Mouse (Mus musculus) midbrain, postnatal 0 days (tissue): ENCODE results near the gene Nav2. TPM values are rescaled to one million over a fixed set of nuclear protein-coding genes. Genes with fewer than 3 reads are reported as not detected.

Experiments used
- ATAC-seq: fragments of 200-750 bp; cut with Nextera tagmentation; 2 replicates; pipeline ENCODE4 v1.8.0; 2017; ENCODE audit warnings: moderate number of reproducible peaks, mild to moderate bottlenecking, moderate TSS enrichment, moderate library complexity; ENCODE audit not compliant: low FRiP score
- DNase-seq: peaks from one replicate; pipeline ENCODE4 v3.0.0-alpha.2; 2015; ENCODE audit warnings: low spot score
- H3K27ac ChIP-seq: fragments of 300-500 bp; sonication (generic); 2 replicates; pipeline ENCODE4 v1.5.1; 2014; ENCODE audit warnings: low read depth, mild to moderate bottlenecking, low read length, mixed read lengths
- H3K27me3 ChIP-seq: fragments of 300-500 bp; sonication (generic); 2 replicates; pipeline ENCODE4 v1.6.1; 2014; ENCODE audit warnings: low read length, control low read depth, mixed read lengths; ENCODE audit not compliant: insufficient read depth
- H3K36me3 ChIP-seq: fragments of 300-500 bp; sonication (generic); 2 replicates; pipeline ENCODE4 v1.6.1; 2014; ENCODE audit warnings: low read length, control low read depth, mixed read lengths; ENCODE audit not compliant: insufficient read depth
- H3K4me1 ChIP-seq: fragments of 300-500 bp; sonication (generic); 2 replicates; pipeline ENCODE4 v1.6.1; 2014; ENCODE audit warnings: mild to moderate bottlenecking, control low read depth, antibody characterized with exemption, low read length, mixed read lengths; ENCODE audit not compliant: insufficient read depth
- H3K4me2 ChIP-seq: fragments of 300-500 bp; sonication (generic); 2 replicates; pipeline ENCODE4 v1.6.1; 2014; ENCODE audit warnings: low read depth, mild to moderate bottlenecking, low read length, mixed read lengths; ENCODE audit not compliant: poor library complexity, severe bottlenecking
- H3K4me3 ChIP-seq: fragments of 300-500 bp; sonication (generic); 2 replicates; pipeline ENCODE4 v1.5.1; 2014; ENCODE audit warnings: low read depth, mild to moderate bottlenecking, low read length, moderate library complexity
- H3K9ac ChIP-seq: fragments of 300-500 bp; sonication (generic); replicated peaks from 2 replicates; pipeline ENCODE4 v1.6.1; 2014; ENCODE audit warnings: mild to moderate bottlenecking, low read length, moderate library complexity, mixed read lengths; ENCODE audit not compliant: poor library complexity, severe bottlenecking
- H3K9me3 ChIP-seq: fragments of 300-500 bp; sonication (generic); 2 replicates; pipeline ENCODE4 v1.6.1; 2016; ENCODE audit warnings: low read length, control low read depth
- CTCF ChIP-seq: IDR thresholded peaks from 2 replicates; pipeline ENCODE4 v1.5.1; 2016; ENCODE audit warnings: antibody characterized with exemption, mild to moderate bottlenecking
- WGBS: fragments of 180-500 bp; shearing (Covaris S2); extraction: QIAGEN DNeasy Blood & Tissue Kit; methylation state at CpG from one replicate; pipeline ENCODE4 v1.1.7; 2014; 5-methylcytosine and 5-hydroxymethylcytosine counted together
- polyA plus RNA-seq: library from polyadenylated mRNA; unstranded; fragments of >200 nt; fragmentation: Nextera tagmentation; extraction: Ambion mirVana; gene quantifications from 2 replicates; pipeline ENCODE4 v1.2.1, GENCODE M21; 2015
- total RNA-seq: library from RNA; depleted of rRNA; stranded (reverse); fragments of >200 nt; gene quantifications from 2 replicates; pipeline ENCODE4 v1.2.3, GENCODE M21; 2014

Gene Nav2
- total and polyA plus RNA-seq, 2 experiments from 2014 or later = 18.3 to 53.8 TPM

GRCm38 (mm10) chr7:49248333-49249086 lies 340.0 kb downstream of the Nav2 start:
- H3K27me3 ChIP-seq = no peaks in the 10 kb centered on the region; the same call in 1 of the 2 replicates
- TF ChIP-seq CTCF = peak; percentile 4; the same call in 1 of the 2 replicates
- no peak overlapping the region for H3K27ac ChIP-seq
- no peaks in the 10 kb centered on the region for H3K9me3 ChIP-seq
- 51% methylated on average over 14 of the region's 14 CpGs for WGBS
- peak overlapping the region; percentile 68 for H3K4me3 ChIP-seq
- H3K9ac ChIP-seq = peak overlapping the region; percentile 84; the same call in 1 of the 2 replicates
- no peaks in the 10 kb centered on the region for H3K36me3 ChIP-seq
- H3K4me1 ChIP-seq = peaks cover 8% of the 10 kb centered on the region
- H3K4me2 ChIP-seq = peak overlapping the region; percentile 77
- no peak for ATAC-seq
- DNase-seq = peak; percentile 57

- H3K36me3 ChIP-seq = no peaks in the 10 kb centered on the region
- no peak overlapping the region for H3K9ac ChIP-seq
- peak overlapping the region; percentile 68 for H3K4me3 ChIP-seq
- H3K27ac ChIP-seq = no peak overlapping the region
- ATAC-seq = no peak
- H3K27me3 ChIP-seq = no peaks in the 10 kb centered on the region; the same call in 1 of the 2 replicates
- H3K9me3 ChIP-seq = no peaks in the 10 kb centered on the region
- H3K4me1 ChIP-seq = peaks cover 8% of the 10 kb centered on the region
- TF ChIP-seq CTCF = no peak
- WGBS = 67% methylated on average over 2 of the region's 2 CpGs
- peak overlapping the region; percentile 77 for H3K4me2 ChIP-seq
- DNase-seq = no peak
These were observed 340.9 kb downstream of the Nav2 start for GRCm38 (mm10) chr7:49249462-49249861.

DNA sequence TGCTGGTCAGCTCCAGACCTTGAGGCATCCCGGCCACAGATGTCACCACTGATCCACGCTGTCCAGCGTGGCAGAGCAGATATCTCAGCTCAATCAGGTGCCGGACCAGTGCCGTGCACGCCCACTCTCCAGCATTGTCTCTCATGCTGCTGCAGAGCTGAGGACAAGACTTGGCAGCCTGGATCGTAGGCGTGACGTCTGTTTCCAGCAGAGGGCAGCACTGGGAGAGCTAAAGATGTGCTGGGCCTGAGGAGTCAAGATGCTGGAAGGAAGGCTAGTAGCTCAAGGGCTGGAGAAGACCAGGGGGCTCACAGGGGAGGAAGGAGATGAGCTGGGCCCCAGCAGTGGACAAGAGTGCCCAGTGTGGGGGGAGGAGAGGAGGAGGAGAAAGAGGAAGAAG lies 341.5 kb downstream of the Nav2 start:
- H3K4me1 ChIP-seq = peaks cover 8% of the 10 kb centered on the region
- no peaks in the 10 kb centered on the region for H3K9me3 ChIP-seq
- H3K9ac ChIP-seq = no peak overlapping the region
- H3K4me2 ChIP-seq = peak overlapping the region; percentile 77
- no peaks in the 10 kb centered on the region; the same call in 1 of the 2 replicates for H3K27me3 ChIP-seq
- no peak for ATAC-seq
- H3K36me3 ChIP-seq = no peaks in the 10 kb centered on the region
- H3K4me3 ChIP-seq = peak overlapping the region; percentile 68
- TF ChIP-seq CTCF = peak; percentile 98
- peak; percentile 93 for DNase-seq
- WGBS = 6% methylated on average over 9 of the region's 9 CpGs
- H3K27ac ChIP-seq = no peak overlapping the region

- H3K27me3 ChIP-seq = no peaks in the 10 kb centered on the region; the same call in 1 of the 2 replicates
- 90% methylated on average over 13 of the region's 13 CpGs for WGBS
- TF ChIP-seq CTCF = no peak
- no peak overlapping the region for H3K27ac ChIP-seq
- no peak overlapping the region for H3K4me3 ChIP-seq
- DNase-seq (no peak), ATAC-seq (no peak)
- H3K4me2 ChIP-seq = peak overlapping the region; percentile 77; the same call in 1 of the 2 replicates
- H3K9ac ChIP-seq = no peak overlapping the region
- H3K36me3 ChIP-seq = no peaks in the 10 kb centered on the region
- no peaks in the 10 kb centered on the region for H3K9me3 ChIP-seq
- H3K4me1 ChIP-seq = peaks cover 8% of the 10 kb centered on the region
These were observed 342.2 kb downstream of the Nav2 start for GRCm38 (mm10) chr7:49250581-49251307.

DNA sequence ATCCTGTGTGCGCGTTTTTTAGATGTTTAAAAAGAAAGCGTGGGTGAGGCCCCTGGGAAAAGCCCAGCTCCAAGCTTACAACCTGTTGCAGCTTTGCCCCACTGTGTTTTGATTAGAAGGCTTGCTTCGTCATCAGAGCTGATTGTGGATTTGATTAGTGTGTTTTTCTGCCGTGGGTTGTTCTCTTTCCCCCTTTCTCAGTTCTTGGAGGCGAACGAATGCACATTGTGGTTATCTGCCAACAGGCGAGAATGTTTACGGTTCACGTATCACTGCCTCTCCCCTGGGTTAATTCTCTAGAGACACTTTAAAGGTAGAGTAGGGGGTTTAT lies 342.8 kb downstream of the Nav2 start:
- peaks cover 8% of the 10 kb centered on the region for H3K4me1 ChIP-seq
- no peak for ATAC-seq

GRCm38 (mm10) chr7:49252444-49252843 lies 343.9 kb downstream of the Nav2 start:
- Histone ChIP-seq H3K4me3 (no peak overlapping the region), H3K36me3 (no peaks in the 10 kb centered on the region), H3K27ac (no peak overlapping the region), H3K9ac (no peak overlapping the region), H3K9me3 (no peaks in the 10 kb centered on the region), H3K4me2 (no peak overlapping the region), H3K27me3 (no peaks in the 10 kb centered on the region; the same call in 1 of the 2 replicates), H3K4me1 (peaks cover 5% of the 10 kb centered on the region; the same call in 1 of the 2 replicates)
- no peak for DNase-seq
- no peak for TF ChIP-seq CTCF
- ATAC-seq = no peak
- WGBS = 89% methylated on average over 7 of the region's 7 CpGs

More for the DNA sequence above, 342.8 kb downstream of the Nav2 start:
- 69% methylated on average over 10 of the region's 10 CpGs for WGBS
- no peak for DNase-seq
- H3K4me2 ChIP-seq = no peak overlapping the region
- no peaks in the 10 kb centered on the region; the same call in 1 of the 2 replicates for H3K27me3 ChIP-seq
- H3K27ac ChIP-seq = no peak overlapping the region
- no peak overlapping the region for H3K4me3 ChIP-seq
- TF ChIP-seq CTCF = no peak
- no peak overlapping the region for H3K9ac ChIP-seq
- H3K9me3 ChIP-seq = no peaks in the 10 kb centered on the region
- no peaks in the 10 kb centered on the region for H3K36me3 ChIP-seq
